Mouse (Mus musculus) limb, embryonic 13.5 days (tissue): ENCODE data around the gene Gtf2b. TPM values are rescaled to one million over a fixed set of nuclear protein-coding genes. Genes with fewer than 3 reads are reported as not detected.

Experiments used
- ATAC-seq: fragments of 200-750 bp; cut with Nextera tagmentation; 2 replicates; pipeline ENCODE4 v1.8.0; 2017; ENCODE audit warnings: low read depth, moderate number of reproducible peaks, moderate TSS enrichment; ENCODE audit not compliant: low FRiP score
- H3K27ac ChIP-seq: fragments of 300-500 bp; sonication (generic); 2 replicates; pipeline ENCODE4 v1.5.1; 2015; ENCODE audit warnings: inconsistent platforms, mild to moderate bottlenecking, moderate library complexity
- H3K27me3 ChIP-seq: fragments of 300-500 bp; sonication (generic); 2 replicates; pipeline ENCODE4 v1.6.1; 2015; ENCODE audit warnings: mild to moderate bottlenecking, inconsistent platforms
- H3K36me3 ChIP-seq: fragments of 300-500 bp; sonication (generic); 2 replicates; pipeline ENCODE4 v1.6.1; 2015; ENCODE audit warnings: inconsistent platforms, mild to moderate bottlenecking, moderate library complexity
- H3K4me1 ChIP-seq: fragments of 300-500 bp; sonication (generic); 2 replicates; pipeline ENCODE4 v1.6.1; 2015; ENCODE audit warnings: inconsistent platforms
- H3K4me2 ChIP-seq: fragments of 300-500 bp; sonication (generic); replicated peaks from 2 replicates; pipeline ENCODE4 v1.6.1; 2015; ENCODE audit warnings: inconsistent platforms, mild to moderate bottlenecking, moderate library complexity
- H3K4me3 ChIP-seq: fragments of 300-500 bp; sonication (generic); 2 replicates; pipeline ENCODE4 v1.5.1; 2015; ENCODE audit warnings: moderate library complexity, mild to moderate bottlenecking, inconsistent platforms
- H3K9ac ChIP-seq: fragments of 300-500 bp; sonication (generic); 2 replicates; pipeline ENCODE4 v1.6.1; 2015; ENCODE audit warnings: mild to moderate bottlenecking, inconsistent platforms
- H3K9me3 ChIP-seq: fragments of 300-500 bp; sonication (generic); 2 replicates; pipeline ENCODE4 v1.6.1; 2016; ENCODE audit warnings: inconsistent platforms
- WGBS: fragments of 180-500 bp; shearing (Covaris S2); methylation state at CpG from one replicate; pipeline ENCODE4 v1.1.7; 2015; 5-methylcytosine and 5-hydroxymethylcytosine counted together
- polyA plus RNA-seq: library from polyadenylated mRNA; unstranded; fragments of >200 nt; fragmentation: Nextera tagmentation; extraction: Ambion mirVana; gene quantifications from 2 replicates; pipeline ENCODE4 v1.2.1, GENCODE M21; 2015

Gene Gtf2b
- polyA plus RNA-seq, 1 experiment from 2014 or later: 83.1 TPM

DNA sequence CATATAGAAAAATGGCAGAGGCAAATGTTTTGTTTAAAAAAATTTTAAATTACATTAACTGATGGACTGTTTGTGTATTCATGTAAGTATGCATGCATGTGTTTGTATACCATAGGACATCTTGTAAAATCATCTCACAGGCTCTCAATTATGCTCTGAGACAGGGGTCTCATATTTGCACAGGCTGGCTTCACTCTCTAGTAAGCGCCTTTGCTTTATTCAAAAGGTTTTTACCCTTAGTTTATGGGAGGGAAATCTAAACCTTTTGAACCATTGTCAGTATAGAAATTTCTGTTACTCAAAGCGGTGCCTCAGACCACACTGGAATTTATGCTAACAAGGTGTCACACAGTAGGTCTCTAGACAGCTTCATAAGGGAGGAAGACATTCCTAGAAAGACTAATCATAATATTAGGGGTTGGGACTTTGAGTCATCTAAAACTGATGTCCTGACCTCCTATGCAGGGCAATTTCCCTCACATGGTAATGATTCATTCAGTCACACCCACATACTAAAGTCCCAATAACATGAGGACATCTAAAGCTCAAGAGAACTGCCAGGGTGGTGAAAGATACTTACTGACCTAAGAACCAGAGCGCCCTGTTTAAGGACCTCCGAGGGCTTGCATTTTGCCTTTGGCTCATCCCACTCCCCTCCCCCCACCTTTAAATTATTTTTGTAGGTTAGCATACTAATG is 61.8 kb downstream of the Gtf2b start:
- no peak overlapping the region for H3K9ac ChIP-seq
- no peak for ATAC-seq
- no peak overlapping the region for H3K27ac ChIP-seq
- H3K4me2 ChIP-seq: no peak overlapping the region
- peaks cover 36% of the 10 kb centered on the region for H3K36me3 ChIP-seq
- no peaks in the 10 kb centered on the region for H3K9me3 ChIP-seq
- 89% methylated on average over 4 of the region's 4 CpGs for WGBS
- H3K4me3 ChIP-seq: no peak overlapping the region
- 0 out of 2 replicates have a peak, but pooled peaks cover 6% of the 10 kb centered on the region for H3K4me1 ChIP-seq
- H3K27me3 ChIP-seq: no peaks in the 10 kb centered on the region

DNA sequence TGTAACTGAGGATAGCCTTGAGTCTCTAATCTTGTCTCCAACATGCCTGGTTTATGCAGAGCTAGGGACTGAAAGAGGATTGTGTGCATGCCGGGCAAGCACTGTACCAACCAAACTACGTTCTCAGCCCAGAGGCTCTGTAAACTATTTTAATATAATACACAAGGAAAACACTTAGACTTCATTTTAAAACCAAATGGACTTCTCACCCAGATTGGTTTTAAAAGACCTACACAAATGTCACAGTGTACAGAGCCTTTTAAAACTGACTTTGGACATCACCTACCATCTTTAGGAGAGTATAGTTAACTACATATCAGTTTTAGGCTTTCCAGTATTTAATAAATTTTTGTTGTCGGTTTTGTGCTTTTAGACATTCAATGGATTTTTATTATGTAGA is 68.1 kb downstream of the Gtf2b start:
- H3K27me3 ChIP-seq: no peaks in the 10 kb centered on the region
- no peak for ATAC-seq
- H3K4me1 ChIP-seq: no peaks in the 10 kb centered on the region
- WGBS: 92% methylated on average over 3 of the region's 3 CpGs
- H3K4me2 ChIP-seq: no peak overlapping the region
- no peaks in the 10 kb centered on the region for H3K9me3 ChIP-seq
- H3K4me3 ChIP-seq: no peak overlapping the region
- no peak overlapping the region for H3K9ac ChIP-seq
- H3K36me3 ChIP-seq: peaks cover 22% of the 10 kb centered on the region
- H3K27ac ChIP-seq: no peak overlapping the region

Other genes with a start within 250 kb of the Gtf2b start
- gene Gbp7, start 234.7 kb upstream of the Gtf2b start, polyA plus RNA-seq: 1.7 and 2.0 TPM in 2 replicates
- 0.68 and 1.1 TPM in 2 replicates for gene Gbp3, start 205.0 kb upstream of the Gtf2b start, polyA plus RNA-seq
- not detected in 2 replicates for gene Gbp2b, start 170.2 kb upstream of the Gtf2b start, polyA plus RNA-seq
- gene Gbp2, start 144.4 kb upstream of the Gtf2b start, polyA plus RNA-seq: 0.36 and 0.43 TPM in 2 replicates
- gene Kyat3, start 64.0 kb upstream of the Gtf2b start, polyA plus RNA-seq: 15.7 and 16.0 TPM in 2 replicates
- gene Pkn2, start 117.0 kb downstream of the Gtf2b start, polyA plus RNA-seq: 42.4 and 47.1 TPM in 2 replicates